Mouse (Mus musculus) monocyte, adult 2 months (primary cell): ENCODE data around the gene Cars2.
"Not testable (repeated sequence)": the region's sequence is repeated elsewhere in the genome, so short reads cannot be mapped to it uniquely, and the experiment has no call there.

Experiments used
- DNase-seq, 2 experiments: peaks; one replicate each; pipeline ENCODE4 v3.0.0; 2022; ENCODE audit warnings: low spot score in 2 of 2, low read depth in 1 of 2

Gene Cars2

DNA sequence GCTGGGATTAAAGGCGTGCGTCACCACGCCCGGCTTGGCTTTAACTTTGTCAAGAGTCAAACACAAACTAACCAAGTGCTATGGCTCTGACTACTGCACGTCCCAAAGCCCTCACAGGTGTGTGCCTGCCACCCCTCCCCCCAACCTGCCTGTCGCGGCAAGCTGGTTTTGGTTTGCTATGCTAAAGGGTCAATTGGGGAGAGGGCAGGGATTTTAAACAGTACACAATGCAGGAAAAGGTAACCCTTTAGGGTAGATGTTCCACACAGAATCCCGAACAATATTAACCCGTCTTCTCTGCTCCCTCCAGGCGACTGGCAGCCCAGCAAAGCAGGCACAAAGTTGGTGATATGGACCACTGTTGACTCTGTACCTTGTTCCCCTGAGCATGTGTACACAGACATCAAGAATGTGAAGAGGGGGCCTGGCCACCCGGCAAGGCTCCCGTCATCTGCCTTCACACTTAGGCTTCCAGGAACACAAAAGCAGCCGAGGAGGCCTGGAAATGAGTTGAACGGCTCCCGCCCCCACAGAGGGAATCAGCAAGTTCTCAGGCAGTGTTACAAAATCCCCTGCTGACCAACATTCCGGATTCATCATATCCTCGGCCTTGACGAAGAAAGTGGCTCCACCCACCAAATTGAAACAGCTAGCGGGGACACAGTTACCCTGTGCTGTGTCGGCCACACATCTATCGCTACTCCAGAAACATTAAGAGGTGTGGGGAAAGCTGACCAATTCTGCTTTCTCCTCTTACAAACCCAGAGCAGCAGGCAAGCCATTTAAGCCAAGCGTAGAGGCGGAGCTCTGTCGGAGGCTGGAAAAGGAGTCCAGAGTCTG, 74.0 kb downstream of the Cars2 start:
- DNase-seq: peak; percentile 34 to 71

DNA sequence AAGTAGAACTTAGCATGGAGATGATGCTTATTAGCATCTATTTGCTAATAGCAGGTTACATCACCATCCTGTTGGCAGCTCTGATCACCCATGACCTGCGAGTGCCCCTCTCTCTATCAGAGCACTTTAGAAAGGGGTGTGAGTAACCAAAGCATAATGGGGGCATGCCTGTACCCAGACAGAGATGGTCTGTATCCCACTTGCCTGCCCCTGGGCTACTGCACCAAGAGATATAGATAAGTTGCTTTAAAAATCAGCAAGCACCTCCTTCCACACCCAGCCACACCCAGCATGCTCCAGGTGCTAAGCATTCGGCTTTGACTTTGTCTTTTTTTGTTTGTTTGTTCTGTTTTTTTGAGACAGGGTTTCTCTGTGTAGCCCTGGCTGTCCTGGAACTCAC, 74.7 kb downstream of the Cars2 start:
- DNase-seq: no peak

- no peak for DNase-seq
Measured at GRCm38 (mm10) chr8:11475397-11475796, 75.2 kb downstream of the Cars2 start.

GRCm38 (mm10) chr8:11473072-11473471, 77.5 kb downstream of the Cars2 start:
- no peak for DNase-seq

GRCm38 (mm10) chr8:11471309-11471708, 79.3 kb downstream of the Cars2 start:
- no peak for DNase-seq

DNA sequence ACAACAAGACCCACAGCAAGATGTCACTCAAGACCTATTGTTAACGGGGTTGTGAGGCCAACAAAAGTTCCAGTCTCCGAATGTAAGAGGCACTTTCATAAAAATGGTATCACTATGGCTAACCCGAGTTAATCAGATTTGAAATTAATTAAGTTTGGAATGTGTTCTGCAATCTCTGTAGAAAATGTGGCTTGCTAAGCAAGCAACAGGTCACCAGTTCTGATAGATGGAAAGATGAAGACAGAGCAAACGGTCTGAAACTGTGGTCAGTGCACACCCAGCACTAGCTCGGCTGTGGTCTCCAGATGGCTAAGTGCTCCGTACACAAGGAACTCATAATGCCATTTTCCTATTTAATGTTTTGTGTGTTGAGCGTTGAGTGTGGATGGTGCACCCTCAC, 79.9 kb downstream of the Cars2 start:
- no peak for DNase-seq

DNA sequence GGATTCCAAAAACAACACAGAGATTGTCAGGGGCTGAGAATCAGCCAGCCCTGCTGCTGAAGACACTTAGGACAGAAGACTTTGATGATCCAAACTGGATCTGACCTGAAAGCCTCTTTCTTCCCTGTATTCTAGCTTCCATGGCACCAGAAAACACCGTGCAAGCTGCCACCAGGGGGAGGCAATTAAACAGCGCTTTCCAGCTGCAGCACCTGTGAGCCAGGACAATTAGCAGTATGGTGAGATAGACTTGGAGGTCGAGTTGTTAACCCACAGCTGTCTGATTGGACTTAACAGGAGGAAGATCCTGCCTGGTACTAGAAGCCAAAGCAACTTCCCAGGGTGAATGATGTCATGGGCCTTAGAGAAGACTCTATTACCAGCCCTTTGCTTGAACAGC, 81.5 kb downstream of the Cars2 start:
- no peak for DNase-seq

GRCm38 (mm10) chr8:11466528-11466927, 84.1 kb downstream of the Cars2 start:
- DNase-seq: not testable (repeated sequence)

DNA sequence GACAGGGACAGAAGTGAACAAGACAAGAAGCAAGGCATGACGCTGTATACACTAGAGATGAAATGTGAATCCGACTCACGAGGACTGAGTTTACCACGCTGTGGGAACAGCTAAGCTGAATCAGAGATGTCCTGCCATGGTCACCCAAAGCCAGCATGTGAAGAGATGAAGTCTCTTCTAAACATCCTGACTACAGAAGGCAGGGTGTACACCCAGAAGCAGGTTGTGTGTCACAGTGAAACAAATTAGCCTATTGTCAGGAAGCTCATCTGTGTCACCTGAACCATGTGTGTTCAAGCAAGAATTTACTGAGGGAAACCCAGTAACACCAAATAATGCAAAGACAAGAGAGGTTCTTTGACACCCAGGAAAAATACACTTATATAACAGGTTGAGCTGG, 85.0 kb downstream of the Cars2 start:
- no peak for DNase-seq

DNA sequence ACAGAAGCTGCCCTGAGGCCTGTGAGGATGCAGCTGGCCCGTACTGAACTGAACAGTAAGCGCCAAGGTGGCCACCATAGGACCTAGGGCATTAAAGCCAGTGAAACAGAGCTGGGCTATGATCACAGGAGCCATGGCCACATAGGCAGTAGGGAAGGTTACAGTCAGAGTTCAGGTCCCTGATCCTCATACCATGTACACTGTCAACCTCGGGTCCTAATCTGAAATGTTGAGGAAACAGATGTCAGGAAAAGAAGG, 85.9 kb downstream of the Cars2 start:
- no peak for DNase-seq
